Mouse (Mus musculus): ENCODE data around the gene Urb1. TPM values are rescaled to one million over a fixed set of nuclear protein-coding genes. Genes with fewer than 3 reads are reported as not detected.

The Urb1 gene
- total RNA-seq, 2 experiments from 2014 or later: 15.8 to 21.3 TPM

GRCm38 (mm10) chr16:90759335-90759734 lies 50.9 kb downstream of the Urb1 start:
- intact Hi-C loops (cut with DNase I): no loop called here
- Histone ChIP-seq H3K27ac (no peak overlapping the region), H3K4me3 (no peak overlapping the region)
- DNase-seq (ENCODE audit: extremely low spot score in 1 of 2, low spot score in 2 of 2): no peak
- no peak for TF ChIP-seq CTCF (IDR thresholded peaks at IDR 0.05)

- no peak for DNase-seq (ENCODE audit: extremely low spot score in 1 of 2, low spot score in 2 of 2)
- intact Hi-C loops (cut with DNase I): no loop called here
These were observed 56.7 kb downstream of the Urb1 start for GRCm38 (mm10) chr16:90753386-90753941.

GRCm38 (mm10) chr16:90748169-90748568 lies 62.0 kb downstream of the Urb1 start:
- no peak overlapping the region for H3K27ac ChIP-seq
- intact Hi-C loops (cut with DNase I): no loop called here
- no peak for TF ChIP-seq CTCF (IDR thresholded peaks at IDR 0.05)
- DNase-seq (ENCODE audit: extremely low spot score in 1 of 2, low spot score in 2 of 2): no peak
- no peak overlapping the region for H3K4me3 ChIP-seq

More at GRCm38 (mm10) chr16:90753386-90753941, 56.7 kb downstream of the Urb1 start:
- no peak for TF ChIP-seq CTCF (IDR thresholded peaks at IDR 0.05)
- no peak overlapping the region for H3K27ac ChIP-seq
- H3K4me3 ChIP-seq: no peak overlapping the region

- no peak for TF ChIP-seq CTCF (IDR thresholded peaks at IDR 0.05)
- no peak overlapping the region for H3K4me3 ChIP-seq
- peak in 1 of 2 experiments; percentile 19 for DNase-seq (ENCODE audit: extremely low spot score in 1 of 2, low spot score in 2 of 2)
- intact Hi-C loops (cut with DNase I): no loop called here
- H3K27ac ChIP-seq: peak overlapping the region; percentile 52
These were observed 63.1 kb downstream of the Urb1 start for GRCm38 (mm10) chr16:90747143-90747542.

GRCm38 (mm10) chr16:90738092-90738956 lies 71.9 kb downstream of the Urb1 start, which contains the start of gene Mrap:
Gene Mrap, plus strand, starts transcription at chr16:90738207.
- H3K4me3 ChIP-seq: no peak within 1 kb of the TSS
- intact Hi-C loops (cut with DNase I): no loop called here
- no peak for DNase-seq (ENCODE audit: extremely low spot score in 1 of 2, low spot score in 2 of 2)
- H3K27ac ChIP-seq: no peak within 1 kb of the TSS
- no peak; the same call in 1 of the 2 replicates for TF ChIP-seq CTCF (IDR thresholded peaks at IDR 0.05)

GRCm38 (mm10) chr16:90736672-90737270 lies 73.4 kb downstream of the Urb1 start:
- intact Hi-C loops (cut with DNase I): no loop called here
- no peak overlapping the region for H3K27ac ChIP-seq
- H3K4me3 ChIP-seq: no peak overlapping the region
- no peak for TF ChIP-seq CTCF (IDR thresholded peaks at IDR 0.05)
- DNase-seq (ENCODE audit: extremely low spot score in 1 of 2, low spot score in 2 of 2): no peak

- Histone ChIP-seq H3K4me3 (no peak overlapping the region), H3K27ac (no peak overlapping the region)
- no peak for TF ChIP-seq CTCF (IDR thresholded peaks at IDR 0.05)
- intact Hi-C loops (cut with DNase I): no loop called here
- no peak for DNase-seq (ENCODE audit: extremely low spot score in 1 of 2, low spot score in 2 of 2)
These were observed 74.6 kb downstream of the Urb1 start for GRCm38 (mm10) chr16:90735611-90736010.

- Histone ChIP-seq H3K4me3 (peak within 1 kb of the TSS; percentile 55), H3K27ac (peak within 1 kb of the TSS; percentile 91)
- no peak; the same call in 1 of the 2 replicates for TF ChIP-seq CTCF (IDR thresholded peaks at IDR 0.05)
- DNase-seq (ENCODE audit: extremely low spot score in 1 of 2, low spot score in 2 of 2): peak; percentile 95 to 96
- intact Hi-C loops (cut with DNase I): loop anchor here (5.0 kb wide), 1 partner anchor 275 kb away; no protein-coding TSS in a partner anchor
These were observed 82.7 kb downstream of the Urb1 start, which contains the start of gene Mis18a for GRCm38 (mm10) chr16:90727233-90728115. Gene Mis18a, minus strand, starts transcription at chr16:90727404.

- DNase-seq (ENCODE audit: extremely low spot score in 1 of 2, low spot score in 2 of 2): no peak
- Histone ChIP-seq H3K4me3 (peak overlapping the region; percentile 55), H3K27ac (no peak overlapping the region)
- intact Hi-C loops (cut with DNase I): loop anchor here (5.0 kb wide), 1 partner anchor 274 kb away; no protein-coding TSS in a partner anchor
- no peak for TF ChIP-seq CTCF (IDR thresholded peaks at IDR 0.05)
These were observed 83.5 kb downstream of the Urb1 start for GRCm38 (mm10) chr16:90726600-90727227.

- Histone ChIP-seq H3K4me3 (no peak overlapping the region), H3K27ac (no peak overlapping the region)
- no peak for DNase-seq (ENCODE audit: extremely low spot score in 1 of 2, low spot score in 2 of 2)
- intact Hi-C loops (cut with DNase I): no loop called here
- TF ChIP-seq CTCF (IDR thresholded peaks at IDR 0.05): no peak
These were observed 86.2 kb downstream of the Urb1 start for GRCm38 (mm10) chr16:90724051-90724450.

GRCm38 (mm10) chr16:90710313-90710712 lies 99.9 kb downstream of the Urb1 start:
- intact Hi-C loops (cut with DNase I): loop anchor here (5.0 kb wide), 2 partner anchors 38 to 218 kb away; no protein-coding TSS in a partner anchor
- TF ChIP-seq CTCF (IDR thresholded peaks at IDR 0.05): no peak
- DNase-seq (ENCODE audit: extremely low spot score in 1 of 2, low spot score in 2 of 2): no peak
- Histone ChIP-seq H3K4me3 (peak overlapping the region; percentile 38), H3K27ac (peak overlapping the region; percentile 92)
